Mouse (Mus musculus): ENCODE measurements around the gene 4632433K11Rik. TPM values are rescaled to one million over a fixed set of nuclear protein-coding genes. Genes with fewer than 3 reads are reported as not detected.

Gene 4632433K11Rik
- total RNA-seq, 2 experiments from 2014 or later, result not detected

DNA sequence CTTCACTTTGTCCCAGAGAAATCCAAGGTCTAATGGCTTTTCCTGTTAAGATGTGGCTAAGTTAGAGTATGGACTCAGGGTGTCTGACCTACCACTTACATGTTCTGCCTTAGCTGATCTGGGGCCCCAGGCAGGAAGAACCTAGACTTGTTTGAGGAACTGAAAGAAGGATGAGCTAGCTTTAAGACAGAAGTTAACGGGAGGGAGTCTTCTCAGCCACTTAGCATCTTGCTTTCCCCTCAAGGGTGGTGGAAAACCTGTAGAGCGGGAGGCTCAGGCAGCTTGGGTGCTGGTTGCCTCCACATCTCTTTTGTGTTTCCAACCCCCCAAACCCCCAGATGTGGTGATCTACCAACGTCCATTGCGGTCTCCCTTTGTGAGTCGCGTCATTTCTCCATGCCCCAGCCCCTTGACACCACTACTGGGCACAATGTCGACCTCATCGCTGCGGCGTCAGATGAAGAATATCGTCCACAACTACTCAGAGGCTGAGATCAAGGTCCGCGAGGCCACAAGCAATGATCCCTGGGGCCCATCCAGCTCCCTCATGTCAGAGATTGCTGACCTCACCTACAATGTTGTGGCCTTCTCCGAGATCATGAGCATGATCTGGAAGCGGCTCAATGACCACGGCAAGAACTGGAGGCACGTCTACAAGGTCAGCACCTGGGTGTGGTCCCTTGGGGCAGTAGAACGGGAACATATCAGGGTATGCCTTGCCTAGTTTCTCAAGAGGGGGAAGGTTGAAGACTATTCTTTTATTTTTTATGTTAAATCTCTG lies 49.6 kb downstream of the 4632433K11Rik start:
- DNase-seq (ENCODE audit: low spot score in 2 of 2), result no peak

Other genes starting within 250 kb of the 4632433K11Rik start
- gene Tmem238, start 244.5 kb upstream of the 4632433K11Rik start, total RNA-seq (2021), result 1 to 10 TPM; 2.4 to 2.6 TPM
- 100 to 1,000 TPM; 498 to 526 TPM for gene Rpl28, start 241.2 kb upstream of the 4632433K11Rik start, total RNA-seq (2021)
- gene Ube2s, start 221.5 kb upstream of the 4632433K11Rik start, total RNA-seq (2021), result 100 to 1,000 TPM; 103 to 123 TPM
- gene Shisa7, start 189.4 kb upstream of the 4632433K11Rik start, total RNA-seq (2021), result 100 to 1,000 TPM; 134 to 137 TPM
- gene Isoc2b, start 163.9 kb upstream of the 4632433K11Rik start, total RNA-seq (2021), result 1 to 10 TPM; 3.2 to 5.5 TPM
- 1 to 10 TPM; 8.9 to 9.8 TPM for gene Isoc2a, start 157.0 kb upstream of the 4632433K11Rik start, total RNA-seq (2021)
- gene Gm36210, start 127.6 kb upstream of the 4632433K11Rik start, total RNA-seq (2021), result under 1 TPM; 0.41 to 0.44 TPM
- 10 to 100 TPM; 11.5 to 14.6 TPM for gene Zfp628, start 118.9 kb upstream of the 4632433K11Rik start, total RNA-seq (2021)
- gene Nat14, start 112.1 kb upstream of the 4632433K11Rik start, total RNA-seq (2021), result 10 to 100 TPM; 67.8 to 76.2 TPM
- 1 to 10 TPM; 2.7 to 2.8 TPM for gene Ssc5d, start 108.3 kb upstream of the 4632433K11Rik start, total RNA-seq (2021)
- gene Sbk2, start 69.7 kb upstream of the 4632433K11Rik start, total RNA-seq (2021), result not detected
- gene Sbk3, start 63.0 kb upstream of the 4632433K11Rik start, total RNA-seq (2021), result under 1 TPM; 0.44 to 0.67 TPM
- 10 to 100 TPM; 36.9 to 39.0 TPM for gene Zfp579, start 38.0 kb upstream of the 4632433K11Rik start, total RNA-seq (2021)
- gene Zfp524, start 19.7 kb upstream of the 4632433K11Rik start, total RNA-seq (2021), result 1 to 10 TPM; 5.7 to 6.4 TPM
- 10 to 100 TPM; 21.4 to 27.7 TPM for gene Fiz1, start 19.4 kb upstream of the 4632433K11Rik start, total RNA-seq (2021)
- gene Gm44973, start 18.6 kb upstream of the 4632433K11Rik start, total RNA-seq (2021), result not detected
- 10 to 100 TPM; 34.6 to 35.8 TPM for gene Zfp865, start 13.7 kb upstream of the 4632433K11Rik start, total RNA-seq (2021)
- 10 to 100 TPM; 65.6 to 67.2 TPM for gene Ccdc106, start 13.6 kb upstream of the 4632433K11Rik start, total RNA-seq (2021)
- 1 to 10 TPM; 5.3 to 7.0 TPM for gene Zfp784, start 4.3 kb downstream of the 4632433K11Rik start, total RNA-seq (2021)
- gene Zfp580, start 17.4 kb downstream of the 4632433K11Rik start, total RNA-seq (2021), result 10 to 100 TPM; 57.8 to 63.2 TPM
- 100 to 1,000 TPM; 163 to 176 TPM for gene U2af2, start 28.0 kb downstream of the 4632433K11Rik start, total RNA-seq (2021)
- 100 to 1,000 TPM; 479 to 480 TPM for gene Epn1, start 46.1 kb downstream of the 4632433K11Rik start, total RNA-seq (2021)
- not detected for gene Rfpl4, start 82.8 kb downstream of the 4632433K11Rik start, total RNA-seq (2021)
- not detected for gene Rasl2-9, start 91.8 kb downstream of the 4632433K11Rik start, total RNA-seq (2021)
- not detected for gene Vmn1r55, start 115.6 kb downstream of the 4632433K11Rik start, total RNA-seq (2021)
- gene Vmn1r56, start 162.6 kb downstream of the 4632433K11Rik start, total RNA-seq (2021), result not detected
- not detected for gene Vmn1r57, start 184.4 kb downstream of the 4632433K11Rik start, total RNA-seq (2021)